ENCODE assay signal across 9 mouse cellular contexts in the genomic region with DNA sequence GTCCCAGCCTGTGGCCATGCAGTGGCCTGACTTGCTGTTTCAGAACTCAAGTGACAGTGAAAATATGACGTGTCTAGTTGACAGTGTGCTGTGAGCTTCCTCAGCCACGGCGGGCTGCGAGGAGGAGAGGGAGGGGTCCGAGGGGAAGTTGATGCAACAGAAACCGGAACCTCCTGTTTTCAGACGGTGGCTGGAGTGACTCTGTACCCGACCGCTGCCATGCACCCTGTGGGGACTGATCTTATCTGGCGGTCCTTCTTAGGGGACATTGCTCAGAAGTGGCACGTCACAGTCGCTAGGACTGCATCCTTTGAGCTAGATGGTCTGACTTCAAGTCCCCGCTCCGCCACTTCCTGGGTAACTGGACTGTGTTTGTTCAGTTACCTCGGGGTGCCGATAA. TPM values are rescaled to one million over a fixed set of nuclear protein-coding genes. Genes with fewer than 3 reads are reported as not detected.
DNase-seq lines count a peak whose midpoint lies in the region; ATAC-seq lines count a peak whose summit lies in the region.
"Had no signal": no experiment of that assay in that cellular context is flagged by ENCODE, and none has a peak within 500 bp of the region (broad histone marks: within the 10 kb centered on the region; RNA-seq: fewer than 3 reads in every experiment).

No protein-coding gene starts in this region.

- WGBS in liver, embryonic 13.5 days (ENCODE audit: insufficient replicate concordance): 15% methylated on average over 16 of the region's 16 CpGs
- WGBS in forebrain, embryonic 13.5 days: 88% methylated on average over 15 of the region's 16 CpGs

- no peaks in the 10 kb centered on the region for H3K36me3 ChIP-seq in liver, embryonic 13.5 days
- H3K36me3 ChIP-seq in forebrain, embryonic 13.5 days (ENCODE audit: poor library complexity, severe bottlenecking): no peaks in the 10 kb centered on the region
- H3K36me3 ChIP-seq: hindbrain, embryonic 15.5 days had no signal

- H3K9me3 ChIP-seq in liver, embryonic 13.5 days (replicated peaks): no peaks in the 10 kb centered on the region
- no peaks in the 10 kb centered on the region for H3K9me3 ChIP-seq in forebrain, embryonic 13.5 days (replicated peaks)
- H3K9me3 ChIP-seq: hindbrain, embryonic 15.5 days had no signal

- 0 out of 2 replicates have a peak overlapping the region, but pooled peaks have one; percentile 8 for H3K4me3 ChIP-seq in liver, embryonic 13.5 days (replicated peaks)
- H3K4me3 ChIP-seq in forebrain, embryonic 13.5 days: no peak overlapping the region
- H3K4me3 ChIP-seq: hindbrain, embryonic 15.5 days had no signal

- H3K4me1 ChIP-seq in liver, embryonic 13.5 days (replicated peaks): peaks cover 16% of the 10 kb centered on the region
- H3K4me1 ChIP-seq in forebrain, embryonic 13.5 days: no peaks in the 10 kb centered on the region
- H3K4me1 ChIP-seq: hindbrain, embryonic 15.5 days had no signal

- DNase-seq in urinary bladder, postnatal 14 days (ENCODE audit: low spot score): peak; percentile 19
- DNase-seq in urinary bladder, adult 2 months (ENCODE audit: low spot score): no peak
- DNase-seq in liver, embryonic 13.5 days: peak; percentile 24
- peak; percentile 71 for DNase-seq in thymus, postnatal 4 days
- DNase-seq in layer of hippocampus, postnatal 36 days: no peak
- DNase-seq in cerebellum, adult 9-10 months: no peak

- H3K9ac ChIP-seq in liver, embryonic 13.5 days: no peak overlapping the region
- H3K9ac ChIP-seq in forebrain, embryonic 13.5 days: no peak overlapping the region
- H3K9ac ChIP-seq: hindbrain, embryonic 15.5 days had no signal

- ATAC-seq in liver, embryonic 13.5 days (ENCODE audit: low read depth): peak; percentile 53
- peak; percentile 98 for ATAC-seq in monocyte, adult 5-6 weeks (replicated peaks; ENCODE audit: insufficient number of reproducible peaks, low FRiP score, low TSS enrichment, poor library complexity, severe bottlenecking)
- ATAC-seq in forebrain, embryonic 13.5 days: no peak

- H3K4me2 ChIP-seq in liver, embryonic 13.5 days: peak overlapping the region; percentile 49
- no peak overlapping the region for H3K4me2 ChIP-seq in forebrain, embryonic 13.5 days
- H3K4me2 ChIP-seq: hindbrain, embryonic 15.5 days had no signal

- no peaks in the 10 kb centered on the region for H3K27me3 ChIP-seq in liver, embryonic 13.5 days
- H3K27me3 ChIP-seq in forebrain, embryonic 13.5 days: no peaks in the 10 kb centered on the region
- H3K27me3 ChIP-seq: hindbrain, embryonic 15.5 days had no signal

- H3K27ac ChIP-seq in liver, embryonic 13.5 days: 0 out of 2 replicates have a peak overlapping the region, but pooled peaks have one; percentile 32
- no peak overlapping the region for H3K27ac ChIP-seq in forebrain, embryonic 13.5 days
- H3K27ac ChIP-seq: hindbrain, embryonic 15.5 days had no signal

RNA-seq across cellular contexts. Expression of a gene that starts 15.1 kb away (rescaled TPM):
- 114 TPM in 2 replicates for polyA plus RNA-seq in urinary bladder, adult 2 months (2012; rRNA removed)
- polyA plus RNA-seq in liver, embryonic 13.5 days (2015; fragmentation: Nextera tagmentation; extraction: Ambion mirVana): 132 and 152 TPM in 2 replicates
- total RNA-seq in monocyte, adult 5-6 weeks (2017): 807 to 1,253 TPM (median 1,136 TPM) in 3 replicates
- total RNA-seq in layer of hippocampus, postnatal 36 days (2021): 10 to 100 TPM; 64.4 to 66.1 TPM
- 123 and 129 TPM in 2 replicates for polyA plus RNA-seq in forebrain, embryonic 13.5 days (2015; fragmentation: Nextera tagmentation; extraction: Ambion mirVana)

Comparison
In these comparisons a context has a peak if more than half of its experiments do, and no peak if none do; other contexts are left out.
1. DNase-seq: peak in urinary bladder, postnatal 14 days (single experiment), liver, embryonic 13.5 days (single experiment) and thymus, postnatal 4 days (single experiment); none in urinary bladder, adult 2 months (single experiment), layer of hippocampus, postnatal 36 days (0 of 2) and cerebellum, adult 9-10 months (single experiment).